Mouse (Mus musculus): ENCODE measurements at regions not wholly inside any gene's neighbourhood (a gene's known extent, or its start where the extent isn't known, plus 50 kb on each side); places are given as distances from the start of the nearest gene placed in this dataset.

- no peak for TF ChIP-seq CTCF (IDR thresholded peaks at IDR 0.05; ENCODE audit: low read depth, low read length)
- TF ChIP-seq POLR2A (IDR thresholded peaks at IDR 0.05; ENCODE audit: borderline replicate concordance, low read depth, low read length) = no peak
Observed at GRCm38 (mm10) chr8:46921585-46921984, 65.1 kb upstream of the Enpp6 start.
